Mouse (Mus musculus): ENCODE measurements around the gene 4930415L06Rik. TPM values are rescaled to one million over a fixed set of nuclear protein-coding genes. Genes with fewer than 3 reads are reported as not detected.

The 4930415L06Rik gene
- total RNA-seq (2014; rRNA removed) (not detected in 2 replicates), polyA plus RNA-seq (2015; fragmentation: Nextera tagmentation; extraction: Ambion mirVana) (not detected in 2 replicates)

DNA sequence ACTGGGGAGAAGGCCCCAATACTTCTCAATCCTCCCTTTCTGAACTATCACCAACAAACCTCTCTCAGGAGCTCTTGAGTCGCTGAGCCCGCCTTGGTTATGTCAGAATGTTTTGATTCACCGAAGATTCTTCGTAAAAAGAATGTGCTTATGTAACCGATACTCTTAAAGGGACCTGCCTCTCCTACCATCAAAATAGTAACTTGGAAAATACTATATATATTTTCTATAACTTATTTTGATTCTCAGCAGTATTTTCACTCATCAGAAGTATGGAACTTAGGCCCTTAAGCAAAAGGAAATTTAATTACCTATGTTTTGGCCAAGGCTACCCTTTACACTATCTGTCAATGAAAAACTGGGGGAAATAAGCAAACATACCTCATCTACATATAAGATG, at the start of gene 4930415L06Rik:
TSS of gene 4930415L06Rik (minus strand) at position 101 of the 400 bp plus-strand sequence.
- ATAC-seq, result no peak

DNA sequence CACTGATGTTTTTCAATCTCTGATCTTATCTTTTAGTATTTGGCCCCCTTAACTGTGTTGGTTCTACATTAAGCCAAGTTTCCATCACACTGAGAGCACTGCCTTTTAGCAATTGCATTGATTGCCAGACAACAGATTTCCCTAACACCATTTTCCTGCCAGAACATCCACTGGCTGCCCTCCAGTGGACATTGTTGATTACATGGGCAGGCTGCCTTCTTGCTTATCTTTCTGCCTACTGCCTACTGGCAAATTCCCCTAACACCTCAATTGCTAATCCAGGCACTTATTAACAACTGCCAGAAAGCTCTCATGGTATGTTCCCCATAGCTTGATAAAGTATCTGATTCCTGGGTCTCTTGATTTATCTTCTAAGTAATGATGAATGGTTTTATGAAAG, 46.0 kb upstream of the 4930415L06Rik start:
- Histone ChIP-seq H3K36me3 (ENCODE audit: insufficient read depth) (no peaks in the 10 kb centered on the region), H3K9ac (no peak overlapping the region), H3K4me2 (ENCODE audit: low read depth) (no peak overlapping the region), H3K9me3 (ENCODE audit: low read length) (no peaks in the 10 kb centered on the region), H3K4me3 (ENCODE audit: low read depth, low read length) (no peak overlapping the region), H3K27ac (ENCODE audit: low read depth, low read length) (no peak overlapping the region), H3K4me1 (ENCODE audit: insufficient read depth) (no peaks in the 10 kb centered on the region), H3K27me3 (ENCODE audit: insufficient read depth, low read length) (no peaks in the 10 kb centered on the region)
- TF ChIP-seq CTCF (IDR thresholded peaks at IDR 0.05; ENCODE audit: low read depth), result no peak
- no peak for ATAC-seq
- DNase-seq, result peak; percentile 8

More for the DNA sequence above, at the start of gene 4930415L06Rik:
- DNase-seq, result no peak
- H3K27me3 ChIP-seq (ENCODE audit: insufficient read depth, low read length), result no peaks in the 10 kb centered on the region
- H3K36me3 ChIP-seq (ENCODE audit: insufficient read depth), result no peaks in the 10 kb centered on the region
- no peak within 1 kb of the TSS for H3K4me2 ChIP-seq (ENCODE audit: low read depth)
- H3K9ac ChIP-seq, result no peak within 1 kb of the TSS
- 93% methylated on average over 5 of the region's 5 CpGs for WGBS
- H3K4me1 ChIP-seq (ENCODE audit: insufficient read depth), result no peaks in the 10 kb centered on the region
- H3K4me3 ChIP-seq (ENCODE audit: low read depth, low read length), result no peak within 1 kb of the TSS
- TF ChIP-seq CTCF (IDR thresholded peaks at IDR 0.05; ENCODE audit: low read depth), result no peak
- no peak within 1 kb of the TSS for H3K27ac ChIP-seq (ENCODE audit: low read depth, low read length)
- no peaks in the 10 kb centered on the region for H3K9me3 ChIP-seq (ENCODE audit: low read length)

DNA sequence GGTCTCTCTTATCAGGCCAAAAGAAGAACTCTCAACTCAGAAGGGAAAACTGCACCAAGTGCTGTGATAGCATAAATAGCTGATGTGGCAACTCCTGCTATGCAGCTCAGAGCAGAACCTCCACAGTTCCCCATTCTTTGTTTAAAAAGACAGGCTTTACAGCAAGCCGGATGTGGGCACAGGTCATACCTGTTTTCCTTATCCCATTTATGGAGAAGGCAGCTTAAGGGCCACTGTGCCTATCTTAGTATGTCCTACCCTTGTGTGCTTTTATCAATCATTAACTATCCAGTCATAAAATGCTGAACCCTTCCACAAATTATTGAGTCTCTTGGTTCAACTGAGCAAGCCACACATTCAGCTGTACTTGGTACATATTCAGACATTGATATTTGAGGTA, 27.8 kb downstream of the 4930415L06Rik start:
- no peak for ATAC-seq
- TF ChIP-seq CTCF (IDR thresholded peaks at IDR 0.05; ENCODE audit: low read depth), result no peak
- no peaks in the 10 kb centered on the region for H3K9me3 ChIP-seq (ENCODE audit: low read length)
- no peak overlapping the region for H3K4me3 ChIP-seq (ENCODE audit: low read depth, low read length)
- no peaks in the 10 kb centered on the region for H3K27me3 ChIP-seq (ENCODE audit: insufficient read depth, low read length)
- DNase-seq, result no peak
- 91% methylated on average over 1 of the region's 1 CpGs for WGBS
- H3K27ac ChIP-seq (ENCODE audit: low read depth, low read length), result no peak overlapping the region
- H3K4me2 ChIP-seq (ENCODE audit: low read depth), result no peak overlapping the region
- no peaks in the 10 kb centered on the region for H3K4me1 ChIP-seq (ENCODE audit: insufficient read depth)
- H3K36me3 ChIP-seq (ENCODE audit: insufficient read depth), result no peaks in the 10 kb centered on the region
- H3K9ac ChIP-seq, result no peak overlapping the region

Other genes with a start within 250 kb of the 4930415L06Rik start
- gene 4932429P05Rik, start 180.6 kb downstream of the 4930415L06Rik start, total RNA-seq (2014; rRNA removed), result not detected in 2 replicates
- not detected in 2 replicates for gene 4932429P05Rik, start 180.6 kb downstream of the 4930415L06Rik start, polyA plus RNA-seq (2015; fragmentation: Nextera tagmentation; extraction: Ambion mirVana)

Measured in forebrain, postnatal 0 days (tissue).